Mouse (Mus musculus) midbrain, embryonic 10.5 days (tissue): ENCODE results near the gene Olig2. TPM values are rescaled to one million over a fixed set of nuclear protein-coding genes. Genes with fewer than 3 reads are reported as not detected.
"Not testable (repeated sequence)": the region's sequence is repeated elsewhere in the genome, so short reads cannot be mapped to it uniquely, and the experiment has no call there.

Experiments
- DNase-seq: peaks from one replicate; pipeline ENCODE4 v3.0.0-alpha.2; 2017; ENCODE audit warnings: low spot score
- H3K27ac ChIP-seq: fragments of 300-500 bp; sonication (generic); replicated peaks from 2 replicates; pipeline ENCODE4 v1.5.1; 2016; ENCODE audit warnings: mild to moderate bottlenecking
- H3K27me3 ChIP-seq: fragments of 300-500 bp; sonication (generic); 2 replicates; pipeline ENCODE4 v1.6.1; 2016; ENCODE audit warnings: low read depth, mild to moderate bottlenecking; ENCODE audit not compliant: poor library complexity, severe bottlenecking
- H3K36me3 ChIP-seq: fragments of 300-500 bp; sonication (generic); 2 replicates; pipeline ENCODE4 v1.6.1; 2016; ENCODE audit warnings: mild to moderate bottlenecking, moderate library complexity
- H3K4me1 ChIP-seq: fragments of 300-500 bp; sonication (generic); 2 replicates; pipeline ENCODE4 v1.6.1; 2016
- H3K4me3 ChIP-seq: fragments of 300-500 bp; sonication (generic); 2 replicates; pipeline ENCODE4 v1.5.1; 2016; ENCODE audit warnings: mild to moderate bottlenecking, moderate library complexity
- H3K9me3 ChIP-seq: fragments of 300-500 bp; sonication (generic); replicated peaks from 2 replicates; pipeline ENCODE4 v1.6.1; 2016; ENCODE audit warnings: mild to moderate bottlenecking
- WGBS: fragments of 180-500 bp; shearing (Covaris S2); methylation state at CpG from one replicate; pipeline ENCODE4 v1.1.7; 2016; 5-methylcytosine and 5-hydroxymethylcytosine counted together
- polyA plus RNA-seq: library from polyadenylated mRNA; unstranded; fragments of >200 nt; fragmentation: Nextera tagmentation; extraction: Ambion mirVana; gene quantifications from 2 replicates; pipeline ENCODE4 v1.2.1, GENCODE M21; 2016

Olig2 gene
- polyA plus RNA-seq, 1 experiment from 2014 or later, result 7.6 TPM

DNA sequence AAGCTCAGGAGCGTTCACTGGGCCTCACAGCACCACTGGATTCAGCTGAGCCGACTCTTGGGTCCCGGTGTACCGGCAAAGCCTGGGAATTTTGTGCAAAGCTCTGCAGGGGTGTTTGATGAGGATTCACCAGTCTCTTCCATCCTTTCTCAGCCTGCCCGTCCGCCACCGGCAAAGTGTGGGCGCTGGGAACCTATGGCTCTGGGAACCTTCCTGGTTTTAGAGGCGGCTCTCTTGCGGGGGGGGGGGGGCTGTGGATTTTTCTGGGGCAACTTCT lies 3.8 kb downstream of the Olig2 start:
- Histone ChIP-seq H3K27ac (0 out of 2 replicates have a peak overlapping the region, but pooled peaks have one; percentile 0), H3K27me3 (peaks cover 100% of the 10 kb centered on the region), H3K36me3 (no peaks in the 10 kb centered on the region), H3K9me3 (no peaks in the 10 kb centered on the region), H3K4me1 (peaks cover 66% of the 10 kb centered on the region), H3K4me3 (peak overlapping the region; percentile 51)
- WGBS, result 1% methylated on average over 10 of the region's 10 CpGs
- DNase-seq, result no peak

DNA sequence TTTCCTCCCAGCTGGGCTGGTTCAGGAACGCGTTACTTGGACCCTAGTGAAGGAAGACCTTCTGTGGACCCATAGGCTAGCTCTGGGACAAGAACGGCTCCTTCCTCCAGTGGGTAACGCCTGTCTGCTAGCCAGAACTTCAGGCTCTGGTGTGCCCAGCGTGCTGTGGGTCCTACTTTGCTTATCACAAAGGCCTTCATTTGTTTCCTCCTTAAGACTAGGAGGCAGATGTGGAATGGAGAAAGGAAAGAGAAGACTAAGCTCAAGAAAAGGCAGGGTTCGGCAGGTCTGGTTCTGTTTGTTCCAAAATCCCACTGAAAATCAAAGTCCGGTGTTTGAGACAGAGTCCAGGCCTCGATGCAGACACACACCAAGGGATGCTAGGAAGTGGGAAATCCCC lies 4.4 kb downstream of the Olig2 start:
- peak overlapping the region; percentile 51; the same call in 1 of the 2 replicates for H3K4me3 ChIP-seq
- no peaks in the 10 kb centered on the region for H3K36me3 ChIP-seq
- DNase-seq, result peak; percentile 28
- H3K27ac ChIP-seq, result no peak overlapping the region
- H3K4me1 ChIP-seq, result peaks cover 63% of the 10 kb centered on the region
- H3K9me3 ChIP-seq, result no peaks in the 10 kb centered on the region
- whole genome bisulfite sequencing, result 5% methylated on average over 8 of the region's 8 CpGs
- H3K27me3 ChIP-seq, result peaks cover 100% of the 10 kb centered on the region

DNA sequence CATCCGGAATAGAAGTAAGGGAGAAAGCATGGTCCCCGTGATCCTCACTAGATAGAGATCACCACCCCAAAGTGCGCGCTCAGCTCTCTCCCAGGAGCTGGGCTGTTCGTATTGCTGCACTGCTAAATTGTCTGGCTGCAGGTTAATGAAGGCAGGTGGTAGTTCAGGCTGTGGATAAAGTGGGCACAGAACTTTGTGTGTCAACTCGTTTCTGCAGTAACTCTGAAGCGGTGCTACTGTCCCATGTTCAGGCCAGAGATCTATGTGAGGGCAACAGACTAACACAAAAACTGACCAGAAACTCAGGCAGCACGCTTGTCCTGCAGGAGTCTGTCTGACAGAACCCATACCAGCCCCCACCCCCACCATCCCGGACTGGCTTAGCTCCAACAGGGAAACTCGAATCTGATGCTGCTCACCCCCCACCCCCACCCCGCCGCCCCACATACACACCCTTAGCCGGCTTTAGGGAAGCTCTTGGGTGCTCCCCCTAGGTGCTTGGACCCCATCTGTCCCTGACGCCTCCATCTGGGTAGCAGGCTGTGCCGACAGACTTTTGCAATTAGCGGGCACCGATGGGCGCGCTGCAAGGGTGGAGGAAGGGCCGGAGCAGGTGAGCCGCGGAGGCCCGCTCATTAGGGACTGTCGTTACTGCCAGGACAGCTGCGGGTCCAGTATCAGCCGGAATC lies 6.7 kb downstream of the Olig2 start:
- Histone ChIP-seq H3K27ac (no peak overlapping the region), H3K36me3 (no peaks in the 10 kb centered on the region), H3K4me3 (no peak overlapping the region; the same call in 1 of the 2 replicates), H3K27me3 (peaks cover 100% of the 10 kb centered on the region), H3K9me3 (no peaks in the 10 kb centered on the region), H3K4me1 (peaks cover 40% of the 10 kb centered on the region)
- WGBS, result 2% methylated on average over 26 of the region's 26 CpGs
- peak; percentile 40 for DNase-seq

DNA sequence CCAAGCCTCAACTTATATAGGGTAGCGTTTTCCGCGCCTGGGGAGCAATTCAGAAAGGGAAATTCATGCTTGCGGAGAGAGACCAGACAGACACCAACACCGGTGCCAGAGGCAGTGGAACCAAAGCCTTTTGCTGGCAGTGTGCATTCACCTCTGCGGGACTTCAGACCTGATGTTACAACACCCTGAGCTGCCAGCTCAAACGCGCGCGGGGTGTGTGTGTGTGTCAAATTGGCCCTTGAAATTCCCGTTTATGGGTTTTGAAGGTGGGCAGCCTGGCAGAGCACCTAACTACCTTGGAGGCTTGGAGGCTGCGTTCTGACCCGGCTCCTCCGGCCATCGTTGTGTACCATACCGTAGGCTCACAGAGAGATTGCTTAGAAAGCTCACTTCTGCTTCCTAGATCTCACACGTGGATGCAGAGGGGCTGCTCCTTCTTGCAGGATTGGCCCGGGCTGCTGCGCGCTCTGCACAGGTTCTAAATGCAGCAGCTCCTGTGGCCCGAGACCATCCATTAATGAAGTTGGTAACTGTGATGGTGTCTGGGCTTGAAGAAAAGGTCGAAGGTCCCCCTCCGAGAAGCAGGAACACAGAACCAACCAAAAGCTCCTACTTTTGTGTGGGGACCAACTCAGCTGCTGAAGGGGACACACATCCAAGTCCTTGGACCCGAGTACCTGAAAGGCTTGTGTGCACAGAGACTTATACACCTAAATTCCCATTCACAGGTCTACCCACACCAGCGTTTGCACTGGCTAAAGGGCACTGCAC lies 7.4 kb downstream of the Olig2 start:
- Histone ChIP-seq H3K27me3 (peaks cover 100% of the 10 kb centered on the region), H3K4me3 (no peak overlapping the region; the same call in 1 of the 2 replicates), H3K27ac (no peak overlapping the region), H3K36me3 (no peaks in the 10 kb centered on the region), H3K4me1 (peaks cover 33% of the 10 kb centered on the region), H3K9me3 (no peaks in the 10 kb centered on the region)
- WGBS, result 3% methylated on average over 25 of the region's 25 CpGs
- peak; percentile 27 for DNase-seq

- Histone ChIP-seq H3K36me3 (no peaks in the 10 kb centered on the region), H3K4me1 (peaks cover 29% of the 10 kb centered on the region), H3K27me3 (peaks cover 100% of the 10 kb centered on the region), H3K4me3 (no peak overlapping the region), H3K9me3 (no peaks in the 10 kb centered on the region), H3K27ac (no peak overlapping the region)
- WGBS, result 14% methylated on average over 11 of the region's 11 CpGs
- peak; percentile 26 for DNase-seq
Measured at GRCm38 (mm10) chr16:91233241-91233944, 8.1 kb downstream of the Olig2 start.

DNA sequence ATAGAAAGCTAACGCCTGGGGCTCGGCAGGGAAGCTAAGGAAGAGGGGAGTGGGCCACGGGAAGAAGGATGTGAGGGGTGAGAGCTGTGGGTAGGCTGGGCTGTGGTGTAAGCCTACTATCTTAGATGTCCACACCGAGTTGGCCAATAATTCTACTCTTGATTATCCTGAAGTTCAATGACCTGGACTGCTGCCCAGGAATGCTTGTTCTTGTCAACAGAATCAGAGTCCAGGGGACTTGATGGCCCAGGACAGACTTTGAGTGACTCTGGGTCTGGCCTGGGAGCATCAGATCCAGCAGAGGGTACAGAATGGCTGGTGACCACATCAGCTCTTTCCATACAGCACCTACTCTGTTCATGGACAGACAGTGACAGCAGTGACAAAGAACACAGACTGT lies 13.8 kb downstream of the Olig2 start:
- no peaks in the 10 kb centered on the region for H3K36me3 ChIP-seq
- H3K27me3 ChIP-seq, result peaks cover 94% of the 10 kb centered on the region
- 72% methylated on average over 4 of the region's 4 CpGs for WGBS
- no peaks in the 10 kb centered on the region for H3K9me3 ChIP-seq
- no peaks in the 10 kb centered on the region for H3K4me1 ChIP-seq
- no peak overlapping the region for H3K27ac ChIP-seq
- no peak overlapping the region for H3K4me3 ChIP-seq
- DNase-seq, result no peak

GRCm38 (mm10) chr16:91246292-91246691 lies 21.0 kb downstream of the Olig2 start:
- peaks cover 62% of the 10 kb centered on the region for H3K27me3 ChIP-seq
- WGBS, result 62% methylated on average over 9 of the region's 9 CpGs
- H3K4me3 ChIP-seq, result no peak overlapping the region
- DNase-seq, result no peak
- peaks cover 5% of the 10 kb centered on the region; the same call in 1 of the 2 replicates for H3K4me1 ChIP-seq
- H3K9me3 ChIP-seq, result no peaks in the 10 kb centered on the region
- H3K27ac ChIP-seq, result no peak overlapping the region; the same call in 1 of the 2 replicates
- H3K36me3 ChIP-seq, result no peaks in the 10 kb centered on the region

GRCm38 (mm10) chr16:91255419-91256164 lies 30.3 kb downstream of the Olig2 start:
- DNase-seq, H3K9me3 ChIP-seq, H3K36me3 ChIP-seq, H3K27ac ChIP-seq: not testable (repeated sequence)
- peak overlapping the region; percentile 33 for H3K4me3 ChIP-seq
- peaks cover 51% of the 10 kb centered on the region for H3K27me3 ChIP-seq
- H3K4me1 ChIP-seq, result peaks cover 12% of the 10 kb centered on the region
- 11% methylated on average over 23 of the region's 28 CpGs for WGBS

DNA sequence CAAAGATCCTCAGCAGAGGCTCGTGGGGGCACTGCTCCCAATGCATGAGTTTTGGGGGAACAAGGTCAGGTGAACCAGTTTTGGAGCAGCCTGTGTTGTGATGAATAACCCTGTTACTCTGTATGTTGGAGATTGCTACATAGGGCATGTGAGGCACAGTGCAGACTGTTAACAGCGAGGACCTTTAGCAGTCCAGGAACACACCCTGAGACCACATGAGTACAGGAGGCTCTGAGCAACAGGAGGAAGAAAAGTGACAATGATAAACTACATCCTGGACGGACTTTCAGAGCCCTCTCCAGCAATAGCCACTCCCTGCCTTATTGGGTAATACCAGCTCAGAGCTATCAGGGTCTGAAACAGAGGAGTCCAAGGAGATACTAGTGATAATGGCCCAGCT lies 33.7 kb downstream of the Olig2 start:
- Histone ChIP-seq H3K4me3 (no peak overlapping the region), H3K27me3 (peaks cover 84% of the 10 kb centered on the region), H3K4me1 (peaks cover 21% of the 10 kb centered on the region), H3K9me3 (no peaks in the 10 kb centered on the region), H3K36me3 (no peaks in the 10 kb centered on the region), H3K27ac (no peak overlapping the region)
- DNase-seq, result no peak
- 75% methylated on average over 3 of the region's 3 CpGs for WGBS

- WGBS, result 93% methylated on average over 3 of the region's 3 CpGs
Measured at GRCm38 (mm10) chr16:91260861-91261260, 35.6 kb downstream of the Olig2 start.

GRCm38 (mm10) chr16:91262467-91263220 lies 37.4 kb downstream of the Olig2 start:
- WGBS, result 33% methylated on average over 12 of the region's 12 CpGs
- Histone ChIP-seq H3K27ac (no peak overlapping the region), H3K36me3 (no peaks in the 10 kb centered on the region), H3K9me3 (no peaks in the 10 kb centered on the region), H3K4me3 (no peak overlapping the region), H3K27me3 (peaks cover 100% of the 10 kb centered on the region), H3K4me1 (peaks cover 14% of the 10 kb centered on the region)
- DNase-seq, result no peak

More at GRCm38 (mm10) chr16:91260861-91261260, 35.6 kb downstream of the Olig2 start:
- no peaks in the 10 kb centered on the region for H3K36me3 ChIP-seq
- H3K27me3 ChIP-seq, result peaks cover 100% of the 10 kb centered on the region
- no peak for DNase-seq
- H3K4me1 ChIP-seq, result peaks cover 19% of the 10 kb centered on the region
- no peaks in the 10 kb centered on the region for H3K9me3 ChIP-seq
- no peak overlapping the region for H3K27ac ChIP-seq
- H3K4me3 ChIP-seq, result no peak overlapping the region

- 80% methylated on average over 6 of the region's 6 CpGs for WGBS
- H3K4me1 ChIP-seq, result peaks cover 34% of the 10 kb centered on the region
- DNase-seq, result no peak
- H3K36me3 ChIP-seq, result no peaks in the 10 kb centered on the region
- H3K27ac ChIP-seq, result no peak overlapping the region
- no peaks in the 10 kb centered on the region for H3K9me3 ChIP-seq
- H3K27me3 ChIP-seq, result peaks cover 100% of the 10 kb centered on the region
- no peak overlapping the region for H3K4me3 ChIP-seq
Measured at GRCm38 (mm10) chr16:91265972-91266371, 40.7 kb downstream of the Olig2 start.
